9 mouse cellular contexts compared by ENCODE assay signal in the genomic region with DNA sequence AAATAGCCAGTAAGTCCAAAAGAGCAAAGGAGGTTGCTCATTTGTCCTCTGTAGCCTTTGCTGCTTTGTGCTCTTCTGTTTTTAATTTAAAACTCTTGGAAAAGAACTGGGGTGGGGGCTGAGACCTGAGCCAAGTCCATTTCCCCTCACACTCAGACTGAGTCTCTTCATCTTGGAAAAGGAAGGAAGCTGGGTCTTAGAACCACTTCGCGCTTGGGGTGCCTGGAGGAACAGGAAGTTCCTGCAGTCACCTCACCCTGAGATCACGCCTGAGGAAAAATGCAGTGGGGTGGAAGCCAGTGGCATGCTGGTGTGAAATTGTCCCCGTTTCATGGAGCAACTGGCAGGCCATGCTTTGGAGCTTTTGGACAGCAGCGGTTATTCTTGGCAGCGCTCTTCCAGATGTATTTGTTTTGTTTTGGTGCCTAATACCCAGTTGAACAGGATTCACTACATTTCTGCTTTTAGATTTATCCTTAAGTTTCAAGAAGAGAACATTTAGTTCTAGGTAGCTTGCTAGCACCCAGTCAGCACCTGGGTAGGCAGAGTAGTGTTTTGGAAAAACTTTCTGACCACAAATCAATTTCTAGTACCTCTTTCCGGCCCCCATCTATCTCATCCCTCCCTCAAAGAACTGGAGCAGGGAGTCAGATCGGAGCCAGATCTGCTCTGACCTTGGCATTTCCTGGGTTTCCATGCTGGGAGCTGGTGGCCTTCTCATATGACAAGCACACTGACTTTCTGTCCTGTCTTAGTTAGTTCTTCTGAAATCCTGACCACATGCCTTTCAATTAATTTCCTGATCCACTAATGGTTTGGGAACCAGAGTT. TPM values are rescaled to one million over a fixed set of nuclear protein-coding genes. Genes with fewer than 3 reads are reported as not detected.
A peak's percentile ranks its signal among the peaks of the same experiment; 100 is the strongest.
DNase-seq lines count a peak whose midpoint lies in the region; ATAC-seq and TF ChIP-seq lines count a peak whose summit lies in the region.
"Had no signal": no experiment of that assay in that cellular context is flagged by ENCODE, and none has a peak within 500 bp of the region (broad histone marks: within the 10 kb centered on the region; RNA-seq: fewer than 3 reads in every experiment).

No protein-coding gene starts in this region.

- no peaks in the 10 kb centered on the region for H3K27me3 ChIP-seq in midbrain, embryonic 11.5 days (ENCODE audit: control insufficient read depth, insufficient read depth, low read length)
- H3K27me3 ChIP-seq in midbrain, embryonic 15.5 days (replicated peaks) = no peaks in the 10 kb centered on the region
- H3K27me3 ChIP-seq in hindbrain, postnatal 0 days (ENCODE audit: insufficient read depth, low read length) = no peaks in the 10 kb centered on the region

- intact Hi-C loops in gastrocnemius, postnatal 14 days (cut with DNase I; ENCODE audit: low total_unique reads) = no loop called here
- intact Hi-C loops in left cerebral cortex, postnatal 14 days (cut with DNase I) = no loop called here

- H3K36me3 ChIP-seq in midbrain, embryonic 11.5 days (ENCODE audit: control insufficient read depth, insufficient read depth, low read length) = no peaks in the 10 kb centered on the region
- no peaks in the 10 kb centered on the region for H3K36me3 ChIP-seq in midbrain, embryonic 15.5 days (replicated peaks)
- H3K36me3 ChIP-seq in hindbrain, postnatal 0 days (ENCODE audit: insufficient read depth, low read length) = no peaks in the 10 kb centered on the region

- no peak overlapping the region for H3K27ac ChIP-seq in midbrain, embryonic 11.5 days (ENCODE audit: low read depth, low read length)
- no peak overlapping the region for H3K27ac ChIP-seq in midbrain, embryonic 15.5 days
- peak overlapping the region; percentile 20; the same call in 1 of the 2 replicates for H3K27ac ChIP-seq in hindbrain, postnatal 0 days

- WGBS in midbrain, embryonic 11.5 days = 73% methylated on average over 8 of the region's 8 CpGs
- 84% methylated on average over 8 of the region's 8 CpGs for WGBS in midbrain, embryonic 15.5 days
- 56% methylated on average over 8 of the region's 8 CpGs for WGBS in hindbrain, postnatal 0 days

- no peak overlapping the region for H3K9ac ChIP-seq in midbrain, embryonic 11.5 days (ENCODE audit: low read length)
- no peak overlapping the region for H3K9ac ChIP-seq in midbrain, embryonic 15.5 days
- H3K9ac ChIP-seq in hindbrain, postnatal 0 days (replicated peaks; ENCODE audit: low read length) = no peak overlapping the region

- TF ChIP-seq CTCF in hindbrain, postnatal 0 days (IDR thresholded peaks at IDR 0.05; ENCODE audit: low read depth) = no peak

- peaks cover 3% of the 10 kb centered on the region; the same call in 1 of the 2 replicates for H3K4me1 ChIP-seq in midbrain, embryonic 11.5 days (ENCODE audit: control insufficient read depth, insufficient read depth, low read length)
- H3K4me1 ChIP-seq in midbrain, embryonic 15.5 days = peaks cover 8% of the 10 kb centered on the region; the same call in 1 of the 2 replicates
- no peaks in the 10 kb centered on the region; the same call in 1 of the 2 replicates for H3K4me1 ChIP-seq in hindbrain, postnatal 0 days (ENCODE audit: insufficient read depth, low read length)

- H3K4me3 ChIP-seq in midbrain, embryonic 11.5 days (ENCODE audit: low read depth, low read length) = no peak overlapping the region
- no peak overlapping the region for H3K4me3 ChIP-seq in midbrain, embryonic 15.5 days
- H3K4me3 ChIP-seq in hindbrain, postnatal 0 days (ENCODE audit: low read length) = no peak overlapping the region

- peaks cover 5% of the 10 kb centered on the region for H3K9me3 ChIP-seq in midbrain, embryonic 11.5 days (ENCODE audit: control insufficient read depth, low read length)
- H3K9me3 ChIP-seq in midbrain, embryonic 15.5 days = peaks cover 6% of the 10 kb centered on the region; the same call in 1 of the 2 replicates
- no peaks in the 10 kb centered on the region for H3K9me3 ChIP-seq in hindbrain, postnatal 0 days (ENCODE audit: low read length)
- H3K9me3 ChIP-seq: G1E had no signal

- peak; percentile 73 for DNase-seq in midbrain, embryonic 11.5 days (ENCODE audit: low spot score, missing footprints)
- peak; percentile 46 for DNase-seq in gastrocnemius, postnatal 14 days
- DNase-seq in hindbrain, postnatal 0 days (ENCODE audit: low spot score) = no peak
- DNase-seq in lung, postnatal 10 days = peak; percentile 58
- DNase-seq in left cerebral cortex, postnatal 14 days (ENCODE audit: low spot score in 2 of 2) = no peak
- DNase-seq in frontal cortex, postnatal 10 days (ENCODE audit: low spot score in 2 of 2) = no peak
- DNase-seq in thymus, postnatal 14 days = no peak

- ATAC-seq in midbrain, embryonic 11.5 days (ENCODE audit: low FRiP score) = no peak
- ATAC-seq in midbrain, embryonic 15.5 days (replicated peaks) = no peak
- no peak for ATAC-seq in hindbrain, postnatal 0 days

- no peak overlapping the region for H3K4me2 ChIP-seq in midbrain, embryonic 11.5 days
- H3K4me2 ChIP-seq in midbrain, embryonic 15.5 days = no peak overlapping the region
- no peak overlapping the region for H3K4me2 ChIP-seq in hindbrain, postnatal 0 days (ENCODE audit: low read depth, low read length)

RNA-seq across cellular contexts. Expression of gene Wdfy2, which starts 7.7 kb away (rescaled TPM):
- 14.9 and 15.9 TPM in 2 replicates for polyA plus RNA-seq in midbrain, embryonic 11.5 days (2014; fragmentation: Nextera tagmentation; extraction: Ambion mirVana)
- polyA plus RNA-seq in midbrain, embryonic 15.5 days (2015; fragmentation: Nextera tagmentation; extraction: Ambion mirVana) = 7.6 and 8.1 TPM in 2 replicates
- total RNA-seq in gastrocnemius, postnatal 14 days (2021) = 1 to 10 TPM; 7.4 to 7.8 TPM
- 16.9 and 20.6 TPM in 2 replicates for total RNA-seq in hindbrain, postnatal 0 days (2014; rRNA removed)
- polyA plus RNA-seq in hindbrain, postnatal 0 days (2015; fragmentation: Nextera tagmentation; extraction: Ambion mirVana) = 4.5 and 4.6 TPM in 2 replicates
- total RNA-seq in left cerebral cortex, postnatal 14 days (2021) = 10 to 100 TPM; 10.1 to 10.9 TPM

Comparison
In these comparisons a context has a peak if more than half of its experiments do, and no peak if none do; other contexts are left out.
1. DNase-seq: peak in midbrain, embryonic 11.5 days (single experiment), gastrocnemius, postnatal 14 days (single experiment) and lung, postnatal 10 days (single experiment); none in hindbrain, postnatal 0 days (single experiment), left cerebral cortex, postnatal 14 days (0 of 2), frontal cortex, postnatal 10 days (0 of 2) and thymus, postnatal 14 days (single experiment).